Mouse (Mus musculus): Measurements from ENCODE around the gene Dnaja3.

Gene Dnaja3

GRCm38 (mm10) chr16:4725780-4726527 is 86.2 kb downstream of the Dnaja3 start, which contains the start of gene Hmox2:
Gene Hmox2, plus strand, starts transcription at chr16:4726361.
- peak; percentile 96 for DNase-seq

- DNase-seq: no peak
Measured at GRCm38 (mm10) chr16:4726528-4727128, 86.8 kb downstream of the Dnaja3 start.

- no peak for DNase-seq
Measured at GRCm38 (mm10) chr16:4727526-4727925, 87.7 kb downstream of the Dnaja3 start.

GRCm38 (mm10) chr16:4727963-4728362 is 88.2 kb downstream of the Dnaja3 start:
- no peak for DNase-seq

- DNase-seq: no peak
Measured at GRCm38 (mm10) chr16:4730776-4731358, 91.1 kb downstream of the Dnaja3 start.

GRCm38 (mm10) chr16:4736262-4736661 is 96.5 kb downstream of the Dnaja3 start:
- DNase-seq: no peak

GRCm38 (mm10) chr16:4739994-4740393 is 100.2 kb downstream of the Dnaja3 start:
- DNase-seq: no peak

GRCm38 (mm10) chr16:4742186-4742585 is 102.4 kb downstream of the Dnaja3 start:
- DNase-seq: peak; percentile 22

- DNase-seq: no peak
Measured at GRCm38 (mm10) chr16:4752155-4752554, 112.4 kb downstream of the Dnaja3 start.

GRCm38 (mm10) chr16:4754045-4754444 is 114.3 kb downstream of the Dnaja3 start:
- no peak for DNase-seq

GRCm38 (mm10) chr16:4756660-4757335 is 117.0 kb downstream of the Dnaja3 start:
- peak; percentile 23 for DNase-seq
